Mouse (Mus musculus): ENCODE data around the gene Necab3. TPM values are rescaled to one million over a fixed set of nuclear protein-coding genes. Genes with fewer than 3 reads are reported as not detected.
A peak's percentile ranks its signal among the peaks of the same experiment; 100 is the strongest.

The Necab3 gene
- total RNA-seq, 2 experiments from 2014 or later = 0.73 to 0.79 TPM

DNA sequence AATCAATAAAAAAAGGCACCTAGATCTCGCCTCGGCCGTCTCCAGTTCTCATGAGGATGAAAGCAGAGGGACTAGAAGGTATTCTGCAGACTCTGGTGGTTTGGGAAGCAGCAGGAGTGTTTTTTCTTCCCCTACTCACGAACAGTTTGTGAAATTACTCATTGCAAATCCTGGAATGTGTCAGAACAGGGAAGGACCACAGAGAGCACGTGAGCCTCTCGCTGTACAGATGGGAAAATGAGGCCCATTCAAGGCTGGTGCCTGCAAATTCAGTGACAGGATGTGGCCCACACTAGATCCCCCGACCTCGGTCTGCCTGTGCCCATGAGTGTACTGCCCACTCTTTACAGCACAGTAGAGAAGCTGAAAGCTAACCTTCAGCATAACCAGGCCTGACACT lies 13.3 kb upstream of the Necab3 start:
- no peak for DNase-seq

DNA sequence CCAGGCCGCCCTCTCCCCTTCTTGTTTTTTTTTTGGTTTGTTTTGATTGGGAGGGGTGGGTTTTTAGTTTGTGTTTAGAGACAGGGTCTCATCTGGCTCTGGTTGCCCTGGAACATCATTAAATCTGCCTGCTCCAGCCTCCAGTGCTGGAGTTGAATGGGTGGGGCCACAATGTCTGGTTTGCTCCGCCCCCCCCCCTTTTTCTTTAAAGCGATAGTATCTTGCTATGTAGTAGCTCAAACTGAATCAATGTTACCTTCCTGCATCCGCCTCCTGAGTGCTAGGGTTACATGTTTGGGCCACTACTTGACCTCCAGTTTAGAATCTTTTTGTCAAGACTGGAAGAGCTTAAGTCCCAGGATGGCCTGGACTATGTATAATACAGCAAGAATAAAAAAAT lies 12.6 kb upstream of the Necab3 start:
- no peak for DNase-seq

DNA sequence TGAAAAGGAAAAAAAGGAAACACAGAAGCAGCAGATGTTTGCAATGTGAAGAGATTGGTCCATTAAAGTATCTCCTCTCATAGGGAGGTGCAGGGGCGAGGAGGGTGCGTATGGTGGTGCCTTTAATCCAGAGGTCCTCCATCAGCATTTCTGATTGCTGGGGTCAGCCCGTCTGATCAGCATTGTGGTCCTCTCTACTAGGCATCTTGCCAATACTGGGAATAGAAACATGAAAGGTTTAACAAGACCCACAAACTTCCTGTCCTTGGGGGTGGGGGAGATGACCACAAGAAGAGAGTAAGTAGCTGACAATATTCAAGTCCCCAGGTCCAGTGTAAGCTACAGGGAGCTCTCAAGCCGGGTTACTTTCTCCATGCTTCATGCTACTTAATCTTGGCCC lies 12.0 kb upstream of the Necab3 start:
- DNase-seq = no peak

DNA sequence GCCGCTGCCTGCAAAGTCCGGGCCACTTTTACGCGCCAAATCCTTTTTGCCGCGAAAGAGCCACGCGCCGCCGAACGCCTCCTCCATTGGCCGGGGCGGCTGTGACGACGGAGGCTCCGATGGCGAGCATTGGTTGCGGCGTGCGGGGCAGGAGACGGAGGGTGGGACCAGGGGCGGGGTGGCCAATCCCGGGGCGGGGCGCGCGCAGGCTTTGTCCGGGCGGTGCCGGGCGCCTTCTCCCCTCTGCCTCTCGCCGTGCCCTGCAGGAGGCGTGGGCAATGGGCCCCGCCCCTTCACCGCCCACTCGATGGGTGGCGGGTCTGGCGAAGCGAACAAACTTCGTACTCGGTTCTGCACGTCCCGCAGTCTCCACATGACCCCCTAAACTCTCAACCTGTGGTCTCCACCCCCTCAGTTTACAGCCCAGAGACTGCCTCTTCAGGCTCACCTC lies 11.2 kb upstream of the Necab3 start, which contains the start of gene E2f1:
TSS of gene E2f1 (minus strand) at position 57 of the 451 bp plus-strand sequence.
- peak; percentile 96 for DNase-seq

DNA sequence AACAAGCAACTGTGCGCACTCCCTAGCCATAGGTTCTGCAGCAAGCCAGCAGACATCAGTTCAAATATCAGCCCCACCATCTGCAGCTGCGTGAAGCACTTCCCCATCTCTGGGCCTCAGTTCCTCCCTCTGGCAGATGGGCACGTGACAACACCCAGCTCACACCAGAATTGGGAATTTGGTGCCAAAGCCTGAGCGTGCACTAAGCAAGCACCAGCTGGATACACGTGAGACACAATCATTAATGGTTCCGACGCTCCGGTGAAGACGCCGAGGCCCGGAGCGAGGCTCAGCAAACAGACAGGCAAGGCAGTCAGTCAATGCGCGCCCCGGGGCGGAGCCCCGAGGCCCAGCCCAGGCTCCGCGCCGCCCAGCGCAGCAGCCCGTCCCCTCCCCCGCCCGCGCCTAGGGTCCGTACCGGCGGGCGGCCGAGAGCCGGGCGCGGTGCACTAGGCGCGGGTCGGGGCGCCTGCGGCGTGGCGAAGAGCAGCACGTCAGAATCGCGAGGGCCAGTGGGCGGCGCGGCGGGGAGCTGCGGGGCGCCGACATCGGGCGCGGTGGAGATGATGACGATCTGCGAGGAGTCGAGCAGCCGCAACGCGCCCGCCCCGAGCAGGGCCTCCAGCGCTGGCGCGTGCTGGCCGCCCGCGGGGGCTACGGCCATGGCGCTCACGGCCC lies 10.5 kb upstream of the Necab3 start:
- DNase-seq = peak; percentile 72

DNA sequence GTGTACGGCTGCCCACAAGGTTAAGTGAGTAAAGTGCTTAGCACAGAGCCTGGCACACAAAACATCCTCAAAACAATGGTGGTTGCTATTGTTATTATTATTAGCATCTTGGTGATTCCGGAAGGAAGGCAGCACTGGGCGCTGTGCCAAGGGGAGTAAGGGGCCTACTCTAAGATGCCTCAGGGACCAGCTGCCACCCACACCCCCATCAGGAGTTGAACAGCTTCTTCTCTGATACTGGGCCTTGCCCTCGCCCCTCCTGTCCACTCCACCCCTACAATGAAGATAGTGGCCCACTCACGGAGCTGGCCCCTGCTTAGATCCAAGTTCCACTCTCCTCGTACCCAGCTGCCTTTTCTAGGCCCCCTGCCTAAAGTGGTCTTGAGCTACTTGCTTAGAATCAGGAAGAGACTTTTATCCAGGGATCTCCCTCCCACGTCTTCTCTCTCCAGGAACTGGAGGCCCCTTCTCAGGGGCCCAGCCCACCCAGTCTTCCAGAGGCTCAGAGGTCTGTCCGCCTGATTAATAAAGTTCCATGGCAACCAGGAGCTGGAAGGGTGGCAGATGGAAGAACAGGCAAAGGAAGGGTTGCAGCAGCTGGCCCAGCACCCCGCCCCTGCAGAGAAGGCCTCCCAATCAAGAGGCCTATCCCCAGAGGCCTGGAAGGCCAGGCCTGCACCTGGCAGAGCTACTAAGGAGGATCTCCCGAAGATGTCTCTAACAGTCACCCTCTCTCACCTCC lies 9.8 kb upstream of the Necab3 start:
- DNase-seq = peak; percentile 58

DNA sequence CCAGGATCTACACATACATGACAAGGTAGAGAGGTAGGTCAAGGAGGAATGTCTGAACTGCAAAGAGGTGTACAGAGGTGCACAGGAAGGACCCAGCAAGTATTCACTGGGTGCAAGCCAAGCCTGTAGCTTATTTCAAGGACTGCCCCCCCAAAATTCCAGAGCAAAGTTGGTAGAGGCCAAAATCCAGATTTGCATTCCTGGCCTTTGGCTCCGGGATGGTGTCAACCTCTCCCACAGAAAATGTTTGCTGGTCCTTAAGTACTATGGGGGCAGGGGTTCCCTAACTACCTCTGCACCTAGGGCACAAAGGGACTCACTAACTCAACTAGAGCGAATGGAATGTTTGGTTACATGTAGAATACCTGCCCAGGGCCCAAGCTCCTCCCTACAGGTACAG lies 9.1 kb upstream of the Necab3 start:
- no peak for DNase-seq

DNA sequence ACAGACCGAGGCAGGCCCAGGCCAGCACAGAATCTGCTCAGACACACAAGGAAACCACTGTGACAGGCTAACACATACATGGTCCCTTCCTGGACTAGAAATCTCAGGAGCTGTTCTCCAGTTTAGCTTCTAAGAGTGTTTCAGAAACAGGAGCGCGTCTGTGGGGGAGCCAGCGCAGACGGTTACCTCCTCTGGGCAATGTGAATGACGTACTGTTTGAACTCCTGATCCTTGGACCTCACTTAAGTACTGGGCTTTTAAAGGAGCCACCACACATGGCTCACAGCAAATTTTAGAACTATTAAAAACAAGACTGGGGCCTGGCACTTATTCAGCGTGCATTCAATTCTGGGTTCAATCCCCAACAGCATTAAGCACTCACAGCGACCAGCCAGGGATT lies 8.0 kb upstream of the Necab3 start:
- DNase-seq = no peak

DNA sequence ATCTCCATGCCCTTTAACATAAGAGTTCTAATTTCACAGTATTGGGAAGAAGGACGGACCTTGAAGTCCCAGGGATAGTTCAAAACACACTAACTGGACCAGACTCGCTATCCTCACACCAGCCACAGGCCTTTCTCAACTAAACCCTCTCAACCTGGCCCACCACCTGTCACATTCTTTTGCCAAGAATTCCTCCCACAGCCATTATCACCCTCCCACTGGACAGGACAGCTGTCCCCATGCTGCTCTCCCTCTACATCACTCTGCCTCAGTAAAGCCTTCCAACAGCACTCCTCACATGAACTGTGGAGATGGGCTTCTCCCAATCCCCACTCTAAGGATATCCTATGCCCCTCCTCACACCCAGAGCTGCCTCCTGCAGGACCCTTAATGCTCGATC lies 6.9 kb upstream of the Necab3 start:
- DNase-seq = no peak

DNA sequence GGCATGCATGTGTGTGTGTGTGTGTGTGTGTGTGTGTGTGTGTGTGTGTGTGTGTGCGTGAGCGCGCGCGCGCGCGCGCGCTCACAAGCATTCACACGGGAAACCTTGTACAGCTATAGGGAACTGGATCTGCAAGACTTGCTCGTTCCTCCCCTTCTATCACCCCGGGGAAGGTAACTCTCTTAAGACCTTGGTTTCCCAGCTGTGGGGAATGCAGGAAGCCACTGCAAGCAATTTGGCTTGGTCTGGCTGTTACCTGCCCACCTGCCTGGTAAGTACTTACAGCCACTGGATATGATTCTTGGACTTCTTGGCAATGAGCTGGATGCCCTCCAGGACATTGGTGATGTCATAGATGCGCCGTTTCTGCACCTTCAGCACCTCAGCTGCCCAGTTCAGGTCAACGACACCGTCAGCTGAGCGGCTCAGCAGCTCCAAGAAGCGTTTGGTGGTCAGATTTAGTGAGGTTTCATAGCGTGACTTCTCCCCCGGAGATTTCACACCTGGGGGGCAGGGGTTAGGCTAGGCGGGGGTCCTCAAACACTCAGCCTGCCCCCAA lies 5.0 kb upstream of the Necab3 start:
- no peak for DNase-seq

DNA sequence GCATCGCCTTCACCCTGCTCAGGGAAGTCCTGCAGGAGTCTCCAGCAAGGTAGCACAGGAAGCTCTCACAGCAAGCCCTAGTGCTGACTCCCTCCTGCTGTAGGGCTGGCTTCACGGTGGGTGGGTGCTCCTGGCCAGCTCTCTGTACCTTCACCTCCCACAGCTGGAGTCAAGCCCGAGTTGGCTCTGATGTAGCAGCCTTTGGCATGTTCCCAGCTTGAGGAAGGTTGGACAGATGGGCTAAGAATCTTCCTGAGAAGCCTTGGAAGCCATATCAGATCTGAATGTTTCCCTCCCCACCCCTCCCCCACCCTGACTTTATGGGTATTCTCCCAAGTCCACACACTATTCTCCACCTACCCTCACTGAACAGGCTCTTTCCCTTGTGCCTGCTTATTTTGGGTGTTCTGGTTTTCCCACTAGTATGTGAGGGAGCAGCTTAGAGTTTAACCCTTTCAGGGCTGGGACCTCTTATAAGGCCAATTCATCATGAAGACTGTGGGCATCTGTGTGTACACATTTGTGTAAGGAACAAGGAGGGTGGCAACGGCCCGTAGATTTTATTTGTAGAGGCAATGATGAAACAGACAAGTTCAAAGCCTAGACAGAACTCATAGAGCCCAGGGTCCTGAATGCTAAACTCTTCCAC lies 1.4 kb downstream of the Necab3 start:
- no peak for DNase-seq

DNA sequence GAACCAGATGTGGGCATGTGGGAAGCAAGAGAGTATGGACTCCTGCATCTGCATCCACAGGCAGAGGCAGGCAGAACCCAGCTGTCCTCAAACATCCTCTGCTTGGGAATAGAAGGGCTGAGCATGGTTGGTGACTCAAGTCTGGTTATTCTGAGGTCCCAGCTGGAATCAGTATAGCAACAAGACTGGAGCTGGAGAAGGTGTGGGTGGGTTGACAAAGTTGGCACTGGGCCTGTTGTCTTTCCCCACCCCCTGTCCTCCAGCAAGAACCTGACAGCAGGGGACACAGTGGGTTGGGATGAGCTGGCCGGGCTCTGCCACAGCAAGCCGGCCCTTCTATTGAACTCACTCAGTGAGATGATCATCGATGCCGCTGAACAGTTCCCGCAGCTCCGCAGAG lies 3.5 kb downstream of the Necab3 start:
- DNase-seq = peak; percentile 3

DNA sequence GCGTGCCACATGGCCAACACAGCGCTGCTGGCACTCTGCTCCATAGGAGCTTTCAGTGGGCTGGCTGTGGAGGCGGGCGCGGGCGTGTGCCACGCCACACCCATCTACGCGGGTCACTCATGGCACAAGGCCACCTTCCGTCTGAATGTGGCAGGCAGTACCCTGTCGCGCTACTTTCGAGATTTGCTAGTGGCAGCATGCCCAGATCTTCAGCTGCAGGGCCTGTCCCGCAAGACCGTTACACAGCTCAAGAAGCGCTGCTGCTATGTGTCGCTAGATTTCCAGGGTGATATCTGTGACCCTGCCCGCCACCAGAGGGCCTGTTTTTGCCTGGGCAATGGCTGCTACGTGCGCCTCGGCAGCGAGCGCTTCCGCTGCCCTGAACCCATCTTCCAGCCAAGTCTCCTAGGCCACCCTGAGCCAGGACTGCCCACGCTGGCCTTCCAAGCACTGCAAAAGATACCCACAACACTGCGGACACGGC lies 6.2 kb downstream of the Necab3 start:
- DNase-seq = peak; percentile 76

DNA sequence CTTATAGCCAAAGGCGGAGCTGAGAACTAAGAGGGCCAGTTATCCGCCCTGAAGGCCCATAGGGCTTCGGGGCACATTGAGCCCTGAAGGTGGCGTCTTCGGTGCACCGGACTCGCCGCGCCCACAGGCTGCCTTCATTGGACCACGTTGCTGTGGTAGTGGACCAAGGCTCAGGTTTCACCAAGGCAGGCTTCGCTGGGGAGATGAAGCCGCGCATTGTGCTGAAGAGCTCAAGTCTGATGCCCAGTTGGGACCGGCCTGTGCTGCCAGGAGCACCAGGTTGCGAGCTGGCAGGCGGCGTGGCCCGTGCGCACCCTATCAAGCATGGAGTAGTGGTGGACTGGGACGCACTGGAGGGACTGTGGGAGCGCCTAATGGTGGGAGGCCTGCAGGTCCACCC lies 6.8 kb downstream of the Necab3 start:
- no peak for DNase-seq

DNA sequence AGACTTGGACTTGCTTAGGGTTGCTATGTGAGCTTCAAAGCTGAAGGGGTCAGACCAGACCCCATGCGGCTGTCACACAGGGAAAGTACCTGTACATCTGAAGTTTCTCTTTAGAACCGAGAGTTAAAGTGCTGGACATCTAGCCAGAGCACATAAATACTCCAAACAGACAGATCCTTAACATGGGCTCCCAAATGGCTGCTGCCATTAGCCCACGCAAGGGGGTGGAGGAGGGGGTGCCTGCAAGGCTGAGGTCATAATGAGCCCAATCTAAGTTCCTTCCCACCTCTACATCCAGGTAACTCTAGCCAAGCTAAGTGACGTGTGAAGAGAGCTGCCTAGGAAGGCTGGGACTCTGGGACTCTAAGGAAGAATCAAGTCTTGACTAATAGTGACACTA lies 7.2 kb downstream of the Necab3 start, which contains the start of gene Actl10:
TSS of gene Actl10 (plus strand) at position 301 of the 400 bp plus-strand sequence.
- no peak for DNase-seq

DNA sequence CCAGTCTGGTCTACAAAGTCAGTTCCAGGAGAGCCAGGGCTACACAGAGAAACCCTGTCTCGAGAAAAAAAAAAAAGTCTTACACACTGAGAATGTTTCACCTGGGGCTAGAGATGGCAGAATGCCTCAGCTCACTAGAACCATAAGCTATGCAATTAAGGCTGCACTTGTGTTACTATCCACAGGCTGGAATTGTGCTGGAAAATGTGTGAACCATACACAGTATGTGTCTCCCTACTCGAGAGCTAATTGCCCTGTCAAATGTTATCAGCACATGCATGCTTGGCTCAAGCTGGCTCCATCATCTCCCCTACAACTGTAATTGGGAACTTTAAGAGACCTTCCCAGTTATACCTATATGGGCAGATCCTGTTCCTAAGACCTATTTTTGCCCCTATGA lies 7.8 kb downstream of the Necab3 start:
- no peak for DNase-seq

DNA sequence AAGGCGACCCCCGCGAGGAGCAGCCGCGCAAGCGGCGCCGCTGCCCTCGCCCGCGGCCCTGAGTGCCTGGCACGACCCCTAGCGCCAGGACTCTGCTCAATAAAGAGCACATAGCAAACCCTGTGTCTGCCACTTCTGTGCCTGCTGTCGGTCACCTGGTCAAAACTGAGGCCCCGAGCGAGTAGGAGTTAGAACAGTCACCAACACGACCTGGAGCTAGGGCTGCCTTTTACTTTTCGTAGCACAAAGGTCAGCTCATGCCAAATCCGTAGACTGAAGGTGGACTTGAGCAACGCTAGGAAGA lies 8.9 kb downstream of the Necab3 start:
- DNase-seq = no peak

DNA sequence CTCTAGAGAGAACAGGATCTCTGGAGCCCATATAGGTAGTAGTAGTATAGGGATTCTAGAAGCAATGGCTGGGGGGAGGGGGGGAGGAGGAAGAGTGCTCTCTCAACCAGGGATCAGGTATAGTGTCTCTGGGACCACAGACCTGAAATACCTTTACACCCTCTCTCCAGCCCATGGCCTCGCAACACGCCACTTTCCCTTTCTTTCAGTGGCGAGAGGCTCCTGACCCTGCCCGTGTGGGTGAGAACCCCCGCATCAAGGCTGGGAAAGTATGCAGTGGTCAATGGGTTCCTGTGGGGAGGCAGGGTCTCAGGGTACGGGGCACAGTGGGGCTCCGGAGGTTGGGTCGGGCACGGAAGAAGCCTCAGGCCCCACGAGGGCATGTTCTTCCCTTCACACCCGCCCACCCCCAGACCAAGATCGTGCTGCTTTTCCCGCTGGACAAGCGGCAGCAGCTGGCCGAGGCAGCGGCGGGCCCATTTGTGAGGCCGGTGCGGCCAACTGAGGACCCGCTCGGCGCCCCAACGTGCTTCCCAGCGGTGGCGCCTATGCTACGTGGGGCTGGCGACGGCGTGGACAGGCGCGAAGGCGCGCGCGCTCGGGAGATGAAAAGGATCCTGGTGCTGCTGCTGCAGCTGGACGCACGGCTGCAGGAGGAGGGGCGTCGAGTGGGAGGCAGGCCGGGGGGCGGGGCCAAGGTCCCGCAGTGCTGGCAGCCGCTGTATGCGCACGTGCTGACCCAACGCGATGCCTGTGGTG lies 9.4 kb downstream of the Necab3 start:
- DNase-seq = peak; percentile 74

DNA sequence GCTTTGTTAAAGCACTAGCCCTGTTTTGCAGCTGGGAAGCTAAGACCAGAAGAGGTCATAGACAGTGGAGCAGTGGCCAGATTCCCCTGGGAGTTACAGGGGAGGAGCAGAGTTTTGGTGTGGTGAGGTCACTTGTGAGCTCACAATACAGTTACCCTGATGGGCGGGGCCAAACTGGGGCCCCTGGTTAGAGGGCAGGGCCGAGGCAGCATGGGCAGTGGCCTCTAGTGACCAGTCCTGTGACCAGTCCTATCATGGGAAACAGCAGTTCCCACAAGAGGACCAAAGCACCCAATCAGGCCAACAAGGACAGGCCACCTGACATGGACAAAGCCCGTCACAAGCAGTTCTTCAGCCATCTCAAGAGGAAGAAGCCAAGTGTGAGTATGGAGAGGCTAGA lies 10.0 kb downstream of the Necab3 start:
- DNase-seq = no peak

DNA sequence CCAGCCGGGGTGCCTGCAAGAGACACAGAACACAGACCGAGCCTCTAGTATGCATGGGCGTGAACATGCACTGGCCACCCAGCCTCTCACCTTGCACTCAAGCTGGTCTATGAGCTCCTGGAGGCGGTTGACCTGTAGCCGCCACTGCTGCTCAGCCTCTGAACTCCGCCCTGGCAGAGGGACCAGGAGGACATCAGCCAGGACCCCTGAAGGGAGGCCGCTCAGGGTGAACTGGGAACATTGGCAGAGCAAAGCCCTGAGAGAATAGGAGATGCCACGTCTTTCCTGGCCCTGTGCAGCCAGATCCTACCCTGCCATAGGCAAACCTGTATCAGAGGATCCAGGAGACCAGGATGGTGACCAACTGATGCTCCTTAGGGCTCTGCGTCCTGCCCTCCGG lies 12.0 kb downstream of the Necab3 start, which contains the start of gene 1700003F12Rik:
TSS of gene 1700003F12Rik (plus strand) at position 375 of the 400 bp plus-strand sequence.
- no peak for DNase-seq

DNA sequence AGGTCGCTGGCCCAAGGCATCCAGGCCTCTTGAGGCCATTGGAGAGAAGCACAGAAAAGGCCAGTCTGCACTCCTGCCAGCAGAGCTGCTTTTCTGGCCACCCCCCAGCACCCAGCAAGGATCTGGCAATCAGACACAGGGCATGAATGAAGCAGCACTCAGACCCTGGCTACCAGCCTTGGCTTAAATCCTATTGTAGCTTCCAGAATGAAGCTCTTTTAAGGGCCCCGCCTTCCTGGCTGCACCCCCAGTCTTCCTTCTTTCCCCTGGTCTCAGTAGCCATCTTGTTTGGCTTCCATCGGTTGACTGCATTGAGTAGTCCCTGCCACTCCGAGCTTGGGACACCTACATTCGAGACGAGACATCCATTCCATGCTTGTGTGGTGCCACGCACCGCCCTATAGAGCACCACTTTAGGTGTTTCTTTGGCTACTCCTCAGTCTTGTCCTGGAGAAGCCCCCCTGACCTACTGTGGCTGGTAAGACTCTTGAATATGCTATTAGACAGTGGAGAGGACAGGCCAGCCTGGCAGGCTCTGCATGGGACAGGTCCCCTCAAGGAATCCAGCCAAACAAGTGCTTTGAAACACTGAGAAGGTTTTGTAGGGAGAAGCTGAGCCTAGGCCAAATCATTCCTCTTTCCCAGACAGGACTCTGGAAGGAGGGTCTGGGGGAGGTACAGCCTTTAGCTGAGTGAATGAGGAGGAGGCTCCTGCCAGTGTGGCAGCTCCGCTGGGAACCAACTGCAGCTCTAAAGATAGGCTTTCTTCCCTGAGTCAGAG lies 14.9 kb downstream of the Necab3 start:
- peak; percentile 68 for DNase-seq
